Mouse (Mus musculus) common myeloid progenitor, adult 5-6 weeks (primary cell): ENCODE data around the gene Tpi1. TPM values are rescaled to one million over a fixed set of nuclear protein-coding genes. Genes with fewer than 3 reads are reported as not detected.

Experiments used
- ATAC-seq: replicated peaks from 2 replicates; pipeline ENCODE4 v1.8.0; 2016; ENCODE audit warnings: low read depth, mild to moderate bottlenecking, moderate TSS enrichment, inconsistent platforms; ENCODE audit not compliant: poor library complexity, severe bottlenecking
- total RNA-seq: library from RNA; stranded (forward); fragments of 200-1000, 187-1606 nt; gene quantifications from 2 replicates; pipeline ENCODE4 v1.2.3, GENCODE M21; 2017

Gene Tpi1
- 158 and 197 TPM in 2 replicates for total RNA-seq

- ATAC-seq = peak; percentile 71
These were observed at the start of gene Tpi1 for GRCm38 (mm10) chr6:124813933-124814332. Tpi1 (minus strand) TSS chr6:124814296.

GRCm38 (mm10) chr6:124863125-124863657, 49.1 kb upstream of the Tpi1 start:
- ATAC-seq = no peak

- no peak for ATAC-seq
These were observed 48.5 kb upstream of the Tpi1 start for GRCm38 (mm10) chr6:124862406-124863124.

GRCm38 (mm10) chr6:124861802-124862201, 47.7 kb upstream of the Tpi1 start:
- ATAC-seq = no peak

- no peak for ATAC-seq
These were observed 47.2 kb upstream of the Tpi1 start for GRCm38 (mm10) chr6:124861266-124861665.

GRCm38 (mm10) chr6:124860511-124860910, 46.4 kb upstream of the Tpi1 start:
- ATAC-seq = no peak

GRCm38 (mm10) chr6:124859725-124860124, 45.6 kb upstream of the Tpi1 start:
- ATAC-seq = peak; percentile 65

GRCm38 (mm10) chr6:124858561-124859318, 44.6 kb upstream of the Tpi1 start:
- ATAC-seq = no peak

- no peak for ATAC-seq
These were observed 43.9 kb upstream of the Tpi1 start for GRCm38 (mm10) chr6:124857840-124858530.

- ATAC-seq = peak; percentile 82
These were observed 43.1 kb upstream of the Tpi1 start, which contains the start of gene P3h3 for GRCm38 (mm10) chr6:124856916-124857839. P3h3 (minus strand) TSS chr6:124857752.

- ATAC-seq = no peak
These were observed 42.2 kb upstream of the Tpi1 start for GRCm38 (mm10) chr6:124856321-124856720.

GRCm38 (mm10) chr6:124854647-124855046, 40.6 kb upstream of the Tpi1 start:
- ATAC-seq = no peak

- no peak for ATAC-seq
These were observed 36.4 kb upstream of the Tpi1 start for GRCm38 (mm10) chr6:124850535-124850934.

GRCm38 (mm10) chr6:124847305-124847704, 33.2 kb upstream of the Tpi1 start:
- peak; percentile 97 for ATAC-seq

GRCm38 (mm10) chr6:124840241-124841167, 26.4 kb upstream of the Tpi1 start, which contains the start of gene Gnb3:
Gnb3 (minus strand) TSS chr6:124840275.
- ATAC-seq = peak; percentile 78

- ATAC-seq = no peak; the same call in 1 of the 2 replicates
These were observed 25.7 kb upstream of the Tpi1 start for GRCm38 (mm10) chr6:124839805-124840204.

GRCm38 (mm10) chr6:124836411-124836810, 22.3 kb upstream of the Tpi1 start:
- no peak for ATAC-seq

- no peak for ATAC-seq
These were observed 21.4 kb upstream of the Tpi1 start for GRCm38 (mm10) chr6:124835531-124835930.
